Mouse (Mus musculus) kidney, adult 2 months (tissue): Measurements from ENCODE around the gene Stx7.

Source experiments
- CTCF ChIP-seq: fragments of 200-500 bp; conservative IDR thresholded peaks from 2 replicates; pipeline ENCODE4 v1.5.1; 2011; ENCODE audit warnings: low read depth, mild to moderate bottlenecking, control low read depth, low read length, moderate library complexity, mixed read lengths; ENCODE audit not compliant: insufficient read depth, insufficient read length
- POLR2A ChIP-seq: fragments of 200-500 bp; IDR thresholded peaks from one replicate; pipeline ENCODE4 v1.6.1; 2011; ENCODE audit warnings: low read depth, low read length, control low read depth

DNA sequence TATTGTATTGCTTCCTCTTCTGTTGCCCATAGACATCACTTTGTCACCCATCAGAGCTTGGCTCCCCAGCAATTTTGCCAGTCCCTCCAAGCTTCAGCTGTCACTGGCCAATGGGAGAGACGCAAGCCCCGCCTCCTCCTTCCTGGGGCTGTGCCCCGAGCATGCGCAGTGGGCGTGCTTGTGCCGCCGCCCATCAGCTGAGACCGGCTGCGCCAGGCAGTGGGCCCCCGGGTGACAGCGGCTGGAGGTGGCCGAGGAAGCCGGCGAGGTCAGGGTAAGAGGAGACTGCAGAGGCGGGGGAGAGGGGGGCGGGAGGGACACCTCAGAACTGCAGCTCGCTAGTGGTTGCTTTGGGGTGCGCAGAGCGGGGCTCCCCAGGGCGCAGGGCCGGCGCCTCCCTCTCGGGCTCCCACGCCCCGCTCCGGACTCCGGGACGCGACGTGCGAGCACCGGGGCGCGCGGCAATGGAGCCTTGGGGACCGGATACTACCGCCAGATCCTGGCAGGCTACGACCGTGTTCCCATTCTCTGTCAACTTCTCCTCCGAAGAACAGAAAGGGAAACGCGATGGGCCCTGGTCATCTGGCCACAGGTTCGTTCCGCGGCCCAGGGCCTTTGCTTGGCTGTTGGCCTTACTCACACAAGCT lies at the start of gene Stx7:
- TF ChIP-seq CTCF, result no peak
- no peak for TF ChIP-seq POLR2A
